Mouse (Mus musculus): ENCODE results near the gene Esrra. TPM values are rescaled to one million over a fixed set of nuclear protein-coding genes. Genes with fewer than 3 reads are reported as not detected.

The Esrra gene
- 10 to 100 TPM; 69.5 to 72.2 TPM for total RNA-seq (2021)
- long read RNA-seq, experiment 1, transcript Esrra-201 (7 exons, 2,242 nt): major isoform, 15 of 77 reads
- long read RNA-seq, experiment 1, partial matches to known transcripts: 4 of 77 reads
- long read RNA-seq, experiment 1, other reads (novel, unspliced or antisense): 58 of 77 reads
- long read RNA-seq, experiment 2, transcript Esrra-201 (7 exons, 2,242 nt): major isoform, 17 of 86 reads
- long read RNA-seq, experiment 2, partial matches to known transcripts: 3 of 86 reads
- long read RNA-seq, experiment 2, other reads (novel, unspliced or antisense): 66 of 86 reads

DNA sequence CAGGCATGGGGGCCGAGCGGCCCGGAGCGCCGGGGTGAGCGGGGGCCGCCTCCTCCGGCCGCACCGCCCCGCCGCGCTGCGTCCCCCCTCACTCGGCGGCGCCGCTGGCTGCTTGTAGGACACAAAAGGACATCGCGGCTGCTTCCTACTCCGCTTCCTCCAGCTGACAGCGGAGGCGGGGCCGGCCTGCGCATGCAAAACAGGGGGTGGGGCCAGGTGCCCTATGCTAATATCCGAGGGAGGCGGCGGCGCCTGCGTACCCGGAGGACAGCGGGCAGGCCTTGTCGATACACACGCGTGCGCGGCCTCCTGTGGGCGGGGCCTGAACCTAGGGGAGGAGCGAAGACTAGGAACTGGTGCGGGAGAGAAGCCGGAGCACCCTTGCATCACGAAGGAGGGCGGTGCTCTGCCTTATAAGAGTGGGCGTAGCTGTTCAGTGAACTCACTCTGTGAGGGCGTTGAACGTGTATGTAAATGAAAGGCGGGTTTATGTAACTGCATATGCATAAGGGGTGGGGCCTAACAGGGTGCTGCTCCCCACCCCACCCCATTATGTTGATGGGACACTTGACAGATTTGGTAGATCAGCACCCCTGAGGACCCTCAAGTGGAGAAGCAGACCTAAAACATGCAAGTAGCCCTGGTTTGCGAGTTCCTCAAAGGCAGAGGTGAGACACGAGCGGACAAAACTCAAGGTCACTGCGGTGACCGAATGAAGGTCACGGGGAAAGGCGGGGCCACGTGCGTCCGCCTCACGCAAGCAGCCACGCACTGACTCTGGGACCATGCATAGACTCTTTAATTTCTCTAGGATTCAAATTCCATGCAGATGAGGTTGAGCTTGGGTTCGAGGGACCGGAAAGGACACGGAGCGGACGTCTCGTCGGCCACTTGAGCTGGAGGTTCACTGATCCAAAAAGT is at the start of gene Esrra:
Esrra (minus strand) TSS at position 167 of the 921 bp plus-strand sequence.
- peak; percentile 100 for DNase-seq (ENCODE audit: low spot score in 2 of 2)

GRCm38 (mm10) chr19:6970460-6971085 is 49.0 kb upstream of the Esrra start:
- DNase-seq (ENCODE audit: low spot score in 2 of 2): no peak

GRCm38 (mm10) chr19:6969665-6970381 is 48.2 kb upstream of the Esrra start:
- DNase-seq (ENCODE audit: low spot score in 2 of 2): peak in 1 of 2 experiments; percentile 20

DNA sequence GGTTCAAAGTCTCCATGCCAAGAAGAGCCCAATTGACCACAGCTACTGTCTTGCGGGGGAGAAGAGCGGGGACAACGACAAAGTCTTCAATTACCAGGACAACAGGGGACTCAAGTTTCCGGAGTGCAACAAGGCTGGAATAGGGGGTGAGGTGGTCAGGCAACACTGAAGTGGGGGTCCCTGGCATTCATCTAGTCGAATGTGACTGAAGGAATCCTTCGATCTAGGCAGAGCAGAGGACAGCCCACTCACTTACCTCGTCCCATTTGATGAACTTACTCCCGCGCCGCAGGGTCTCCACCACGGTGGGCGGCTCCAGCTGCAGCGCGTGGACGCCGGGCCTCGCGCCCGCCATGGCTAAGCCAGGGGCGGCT is 47.7 kb upstream of the Esrra start:
- DNase-seq (ENCODE audit: low spot score in 2 of 2): no peak

- DNase-seq (ENCODE audit: low spot score in 2 of 2): no peak
Measured at GRCm38 (mm10) chr19:6968491-6969271, 47.1 kb upstream of the Esrra start.

GRCm38 (mm10) chr19:6956461-6956860 is 34.8 kb upstream of the Esrra start:
- DNase-seq (ENCODE audit: low spot score in 2 of 2): no peak

DNA sequence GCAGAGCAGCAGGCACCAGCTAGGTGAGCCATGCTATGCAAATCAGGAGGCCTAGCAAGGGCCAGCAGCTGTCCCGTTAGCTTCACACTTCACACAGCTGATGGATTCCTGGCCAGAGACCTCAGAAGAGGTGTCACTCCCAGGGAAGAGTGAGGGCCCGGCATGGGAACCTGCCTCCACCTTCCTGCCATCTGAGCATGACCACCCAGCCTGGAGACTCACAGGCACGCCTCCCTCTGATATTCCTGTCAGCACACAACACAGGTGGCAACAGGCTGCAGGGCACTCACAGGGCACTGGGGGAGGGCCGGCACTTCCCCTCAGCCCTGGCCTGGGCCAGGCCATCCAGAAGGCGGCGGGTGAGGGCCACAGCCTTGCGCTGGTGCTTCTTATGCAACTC is 33.8 kb upstream of the Esrra start:
- no peak for DNase-seq (ENCODE audit: low spot score in 2 of 2)

DNA sequence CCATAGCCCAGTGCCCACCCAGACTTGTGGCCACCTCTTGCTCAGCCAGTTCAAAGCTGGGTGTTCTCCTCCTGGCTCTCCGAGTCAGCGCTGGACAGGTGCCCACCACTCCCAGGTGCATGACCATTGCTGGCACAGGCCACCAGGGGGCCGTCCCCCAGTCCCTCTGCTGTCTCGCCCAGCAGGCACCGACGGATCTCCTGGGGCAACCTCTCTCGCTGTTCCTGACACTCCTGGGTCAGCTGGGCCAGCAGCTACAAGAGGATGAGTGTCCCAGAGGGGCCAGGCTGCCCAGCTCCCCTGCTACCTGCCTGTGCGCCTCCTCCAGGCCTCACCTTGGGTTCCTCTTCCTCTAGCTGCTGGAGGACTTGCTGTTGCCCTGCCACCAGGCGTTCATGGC is 32.4 kb upstream of the Esrra start:
- DNase-seq (ENCODE audit: low spot score in 2 of 2): no peak

DNA sequence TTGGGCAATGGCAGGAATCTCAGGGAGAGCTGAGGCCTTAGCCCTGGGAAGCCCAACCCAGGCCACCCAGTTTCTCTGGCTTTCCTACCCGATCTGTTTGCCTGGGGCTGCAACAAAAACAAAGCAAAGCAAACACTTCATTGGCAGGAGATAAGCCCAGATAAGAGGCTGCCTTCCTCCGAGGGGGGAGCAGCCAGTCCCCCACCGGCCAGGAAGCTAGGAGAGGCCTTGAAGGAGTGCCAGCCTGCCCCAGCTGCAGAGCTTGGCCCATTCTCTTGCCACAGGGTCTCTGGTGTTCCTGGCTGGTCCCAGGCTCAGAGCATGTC is 31.1 kb upstream of the Esrra start:
- DNase-seq (ENCODE audit: low spot score in 2 of 2): no peak

DNA sequence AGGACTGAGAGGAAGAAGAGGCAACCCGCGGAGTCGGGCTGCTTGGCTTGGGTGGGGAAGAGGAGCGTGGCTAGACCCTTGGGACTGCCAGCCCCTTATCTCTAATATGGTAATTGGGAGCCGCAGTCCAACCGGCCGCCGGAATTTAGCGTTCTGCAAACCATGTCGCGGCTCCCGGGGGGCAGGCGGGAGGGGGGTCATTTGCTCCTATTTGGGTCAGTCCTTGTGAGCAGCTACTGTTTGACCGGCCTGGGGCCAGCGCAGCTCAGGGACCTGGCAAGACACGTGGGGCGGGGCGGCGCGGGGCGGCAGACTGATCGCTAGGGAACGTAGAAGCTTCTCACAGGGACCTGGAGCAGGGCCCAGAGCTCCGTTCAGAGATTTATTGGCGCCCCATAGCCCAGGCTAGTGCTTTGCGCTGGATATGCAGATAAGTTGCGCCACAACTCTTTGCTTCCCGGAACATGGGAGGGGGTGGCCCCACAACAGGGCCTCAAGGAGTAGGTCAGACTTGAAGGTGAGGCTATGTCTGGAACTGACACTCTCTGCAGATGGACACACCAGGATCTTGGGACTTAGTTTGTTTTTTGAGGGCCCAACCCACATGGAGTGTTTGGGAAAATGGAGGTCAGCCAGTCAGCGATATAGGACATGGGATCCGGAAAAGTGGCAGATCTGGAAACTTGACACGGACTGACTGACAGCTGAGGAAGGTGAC is 30.5 kb upstream of the Esrra start:
- DNase-seq (ENCODE audit: low spot score in 2 of 2): peak; percentile 43 to 68

GRCm38 (mm10) chr19:6951381-6951968 is 29.9 kb upstream of the Esrra start:
- peak; percentile 91 to 94 for DNase-seq (ENCODE audit: low spot score in 2 of 2)

GRCm38 (mm10) chr19:6950613-6951153 is 29.1 kb upstream of the Esrra start:
- DNase-seq (ENCODE audit: low spot score in 2 of 2): peak; percentile 44 to 58

DNA sequence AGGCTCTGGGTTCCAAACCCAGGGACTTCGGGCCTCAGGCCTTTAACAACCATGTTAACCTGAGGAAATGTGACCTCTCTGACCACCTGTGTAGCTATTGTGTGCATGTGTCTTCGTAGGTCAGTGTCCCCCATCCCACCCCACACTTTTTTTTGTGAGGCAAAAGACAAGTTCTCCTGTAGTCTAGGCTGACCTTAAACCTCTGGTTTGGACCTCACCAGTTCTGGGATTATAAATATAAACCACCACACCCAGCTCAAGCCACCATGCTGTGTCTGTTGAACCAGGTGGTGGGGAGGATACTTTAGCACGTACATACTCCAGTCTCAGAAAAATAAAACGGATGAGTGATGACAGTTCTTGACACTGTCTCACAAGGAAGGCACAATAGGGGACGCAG is 28.3 kb upstream of the Esrra start:
- DNase-seq (ENCODE audit: low spot score in 2 of 2): no peak

DNA sequence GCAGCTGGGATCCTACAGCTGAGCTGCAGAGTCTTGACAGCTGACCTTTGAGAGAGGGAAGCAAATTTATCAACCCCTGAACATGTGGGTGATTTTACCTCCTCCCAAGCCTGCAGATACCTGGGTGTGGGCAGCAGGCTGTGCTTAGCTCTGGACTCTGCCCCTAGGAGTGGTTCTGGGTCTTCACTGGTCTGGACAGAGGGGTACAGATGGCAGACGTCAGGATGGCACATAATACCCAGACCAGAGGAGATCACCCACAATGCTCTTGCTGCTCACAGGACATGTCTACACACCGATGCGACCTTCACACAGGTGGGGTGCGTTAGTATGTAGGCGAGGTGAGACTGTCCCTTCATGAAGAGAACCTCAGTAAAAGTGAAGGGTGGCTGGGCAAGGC is 27.9 kb upstream of the Esrra start:
- DNase-seq (ENCODE audit: low spot score in 2 of 2): no peak

GRCm38 (mm10) chr19:6948186-6948585 is 26.6 kb upstream of the Esrra start:
- DNase-seq (ENCODE audit: low spot score in 2 of 2): no peak

GRCm38 (mm10) chr19:6947742-6948141 is 26.1 kb upstream of the Esrra start:
- no peak for DNase-seq (ENCODE audit: low spot score in 2 of 2)

DNA sequence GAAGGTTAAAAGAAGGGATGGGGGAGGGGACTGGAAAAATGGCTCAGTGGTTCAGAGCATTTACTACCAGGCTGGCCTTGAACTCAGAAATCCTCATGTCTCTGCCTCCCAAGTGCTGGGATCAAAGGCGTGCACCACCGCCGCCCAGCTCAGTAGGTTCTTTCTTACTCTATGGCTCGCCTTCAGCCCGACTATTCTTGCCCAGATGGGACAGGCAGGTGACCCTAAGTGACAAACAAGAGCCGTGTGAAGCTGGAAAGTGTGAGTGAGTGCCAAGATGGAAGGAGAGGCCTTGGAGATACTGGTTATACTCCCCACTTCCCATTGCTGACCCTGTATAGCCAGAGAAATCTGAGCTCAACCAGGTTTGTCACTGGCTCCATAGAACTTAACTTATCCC is 22.1 kb upstream of the Esrra start:
- DNase-seq (ENCODE audit: low spot score in 2 of 2): no peak

GRCm38 (mm10) chr19:6942764-6943163 is 21.2 kb upstream of the Esrra start:
- no peak for DNase-seq (ENCODE audit: low spot score in 2 of 2)

- DNase-seq (ENCODE audit: low spot score in 2 of 2): peak; percentile 88 to 93
Measured at GRCm38 (mm10) chr19:6942249-6942691, 20.7 kb upstream of the Esrra start, which contains the start of gene Gpr137. TSS of gene Gpr137 (minus strand) at chr19:6942480.
